Mouse (Mus musculus) lung, embryonic 15.5 days (tissue): ENCODE data around the gene 1700029J07Rik. TPM values are rescaled to one million over a fixed set of nuclear protein-coding genes. Genes with fewer than 3 reads are reported as not detected.

ENCODE experiments used
- ATAC-seq: fragments of 200-750 bp; cut with Nextera tagmentation; 2 replicates; pipeline ENCODE4 v1.8.0; 2017; ENCODE audit warnings: moderate number of reproducible peaks, borderline replicate concordance; ENCODE audit not compliant: low FRiP score, low TSS enrichment; ENCODE audit errors: extremely low read depth
- H3K27ac ChIP-seq: fragments of 300-500 bp; sonication (generic); 2 replicates; pipeline ENCODE4 v1.5.1; 2015; ENCODE audit warnings: moderate library complexity, mild to moderate bottlenecking, inconsistent platforms
- H3K27me3 ChIP-seq: fragments of 300-500 bp; sonication (generic); 2 replicates; pipeline ENCODE4 v1.6.1; 2015; ENCODE audit warnings: inconsistent platforms
- H3K36me3 ChIP-seq: fragments of 300-500 bp; sonication (generic); 2 replicates; pipeline ENCODE4 v1.6.1; 2015; ENCODE audit warnings: inconsistent platforms
- H3K4me1 ChIP-seq: fragments of 300-500 bp; sonication (generic); 2 replicates; pipeline ENCODE4 v1.6.1; 2015; ENCODE audit warnings: inconsistent platforms
- H3K4me2 ChIP-seq: fragments of 300-500 bp; sonication (generic); 2 replicates; pipeline ENCODE4 v1.6.1; 2015; ENCODE audit warnings: inconsistent platforms, mild to moderate bottlenecking, moderate library complexity
- H3K4me3 ChIP-seq: fragments of 300-500 bp; sonication (generic); 2 replicates; pipeline ENCODE4 v1.5.1; 2015; ENCODE audit warnings: mild to moderate bottlenecking, inconsistent platforms
- H3K9ac ChIP-seq: fragments of 300-500 bp; sonication (generic); 2 replicates; pipeline ENCODE4 v1.6.1; 2015; ENCODE audit warnings: inconsistent platforms
- H3K9me3 ChIP-seq: fragments of 300-500 bp; sonication (generic); 2 replicates; pipeline ENCODE4 v1.6.1; 2016; ENCODE audit warnings: inconsistent platforms
- WGBS: fragments of 180-500 bp; shearing (Covaris S2); methylation state at CpG from one replicate; pipeline ENCODE4 v1.1.7; 2015; 5-methylcytosine and 5-hydroxymethylcytosine counted together
- polyA plus RNA-seq: library from polyadenylated mRNA; unstranded; fragments of >200 nt; fragmentation: Nextera tagmentation; extraction: Ambion mirVana; gene quantifications from 2 replicates; pipeline ENCODE4 v1.2.1, GENCODE M21; 2015

Gene 1700029J07Rik
- polyA plus RNA-seq: 3.3 and 4.3 TPM in 2 replicates

DNA sequence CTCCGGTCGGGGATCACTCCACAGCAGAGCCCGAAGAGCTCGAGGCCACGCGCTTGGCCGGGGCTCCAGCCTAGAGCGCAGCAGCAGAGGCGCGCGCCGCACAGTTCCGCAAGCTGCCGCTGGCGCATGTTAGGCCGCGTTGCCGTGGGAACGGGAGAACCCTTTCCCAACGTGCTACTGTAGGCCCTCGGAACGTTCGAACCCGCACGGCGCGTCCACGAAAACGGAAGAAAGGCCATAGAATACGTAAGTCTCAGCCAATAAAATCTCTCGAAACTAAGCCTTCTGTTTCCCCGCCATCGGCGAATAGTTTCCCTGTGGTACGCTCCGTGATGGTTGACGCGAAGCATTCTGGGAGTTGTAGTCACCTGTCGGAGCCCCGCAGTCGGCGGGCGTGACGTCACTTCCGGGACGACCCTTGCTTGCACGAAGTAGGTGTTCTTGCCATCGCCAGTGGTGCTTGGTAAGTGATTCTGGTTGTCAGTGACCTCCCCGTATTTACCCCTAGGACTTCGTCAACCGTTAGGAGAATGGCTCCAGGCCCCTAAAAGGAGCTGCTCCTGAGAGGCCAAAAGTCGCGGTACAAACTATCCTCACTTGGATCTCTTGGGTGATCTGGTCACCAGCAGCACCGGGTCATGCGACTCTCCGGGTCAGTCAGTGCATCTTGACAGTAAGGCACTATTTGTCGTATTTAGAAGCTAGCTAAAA, at the start of gene 1700029J07Rik, which contains the start of gene Ufsp2:
TSS of gene 1700029J07Rik (minus strand) at position 127 of the 711 bp plus-strand sequence.
TSS of gene Ufsp2 (plus strand) at position 403 of the 711 bp plus-strand sequence.
- WGBS: under 1% methylated on average over 57 of the region's 57 CpGs
- no peaks in the 10 kb centered on the region for H3K9me3 ChIP-seq
- peak within 1 kb of the TSS; percentile 56 for H3K9ac ChIP-seq
- H3K36me3 ChIP-seq: peaks cover 10% of the 10 kb centered on the region
- no peaks in the 10 kb centered on the region for H3K27me3 ChIP-seq
- ATAC-seq: peak; percentile 98
- peak within 1 kb of the TSS; percentile 89 for H3K27ac ChIP-seq
- H3K4me3 ChIP-seq: peak within 1 kb of the TSS; percentile 63
- H3K4me1 ChIP-seq: peaks cover 11% of the 10 kb centered on the region; the same call in 1 of the 2 replicates
- H3K4me2 ChIP-seq: peak within 1 kb of the TSS; percentile 72

DNA sequence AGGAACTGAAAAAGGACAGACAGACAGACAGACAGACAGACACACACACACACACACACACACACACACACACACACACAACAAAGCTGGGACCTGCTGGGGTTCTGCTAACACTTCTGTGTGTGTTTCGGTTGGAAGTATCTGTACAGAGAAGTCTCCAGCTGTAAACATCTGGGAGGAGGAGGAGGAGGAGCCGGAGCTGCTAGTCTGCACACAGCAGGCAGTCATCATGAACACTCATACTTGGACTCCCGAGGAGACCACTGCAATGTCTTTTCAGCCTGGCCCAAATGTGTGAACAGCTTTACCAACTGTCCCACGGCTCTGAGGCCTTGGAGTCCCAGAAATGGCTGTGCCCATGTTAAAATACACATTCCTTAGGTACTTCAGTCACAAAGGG, 49.3 kb upstream of the 1700029J07Rik start:
- no peak overlapping the region for H3K4me3 ChIP-seq
- no peak overlapping the region for H3K4me2 ChIP-seq
- no peak overlapping the region for H3K9ac ChIP-seq
- H3K9me3 ChIP-seq: no peaks in the 10 kb centered on the region
- 21% methylated on average over 4 of the region's 4 CpGs for WGBS
- peak overlapping the region; percentile 74 for H3K27ac ChIP-seq
- ATAC-seq: peak; percentile 97
- 0 out of 2 replicates have a peak, but pooled peaks cover 4% of the 10 kb centered on the region for H3K36me3 ChIP-seq
- peaks cover 13% of the 10 kb centered on the region; the same call in 1 of the 2 replicates for H3K4me1 ChIP-seq
- H3K27me3 ChIP-seq: no peaks in the 10 kb centered on the region

- ATAC-seq: no peak
- H3K4me2 ChIP-seq: no peak overlapping the region
- H3K27ac ChIP-seq: no peak overlapping the region
- WGBS: 90% methylated on average over 9 of the region's 9 CpGs
- H3K36me3 ChIP-seq: 0 out of 2 replicates have a peak, but pooled peaks cover 4% of the 10 kb centered on the region
- no peaks in the 10 kb centered on the region for H3K27me3 ChIP-seq
- H3K9me3 ChIP-seq: no peaks in the 10 kb centered on the region
- no peak overlapping the region for H3K9ac ChIP-seq
- H3K4me1 ChIP-seq: peaks cover 13% of the 10 kb centered on the region; the same call in 1 of the 2 replicates
- no peak overlapping the region for H3K4me3 ChIP-seq
These were observed 47.7 kb upstream of the 1700029J07Rik start for GRCm38 (mm10) chr8:46022758-46023157.

GRCm38 (mm10) chr8:46022203-46022602, 47.2 kb upstream of the 1700029J07Rik start:
- H3K27me3 ChIP-seq: no peaks in the 10 kb centered on the region
- H3K4me2 ChIP-seq: no peak overlapping the region
- WGBS: 79% methylated on average over 9 of the region's 9 CpGs
- no peak overlapping the region for H3K4me3 ChIP-seq
- peaks cover 13% of the 10 kb centered on the region; the same call in 1 of the 2 replicates for H3K4me1 ChIP-seq
- H3K27ac ChIP-seq: no peak overlapping the region
- no peak overlapping the region for H3K9ac ChIP-seq
- no peak for ATAC-seq
- H3K36me3 ChIP-seq: 0 out of 2 replicates have a peak, but pooled peaks cover 4% of the 10 kb centered on the region
- H3K9me3 ChIP-seq: no peaks in the 10 kb centered on the region

GRCm38 (mm10) chr8:46010746-46011680, 36.0 kb upstream of the 1700029J07Rik start:
- Histone ChIP-seq H3K9ac (no peak overlapping the region), H3K36me3 (no peaks in the 10 kb centered on the region), H3K4me1 (peaks cover 15% of the 10 kb centered on the region), H3K4me3 (0 out of 2 replicates have a peak overlapping the region, but pooled peaks have one; percentile 9), H3K9me3 (no peaks in the 10 kb centered on the region), H3K27ac (peak overlapping the region; percentile 68), H3K4me2 (peak overlapping the region; percentile 45), H3K27me3 (no peaks in the 10 kb centered on the region)
- 8% methylated on average over 17 of the region's 17 CpGs for WGBS
- peak; percentile 78; the same call in 1 of the 2 replicates for ATAC-seq

- no peak overlapping the region for H3K9ac ChIP-seq
- H3K9me3 ChIP-seq: no peaks in the 10 kb centered on the region
- H3K4me3 ChIP-seq: 0 out of 2 replicates have a peak overlapping the region, but pooled peaks have one; percentile 9
- H3K4me2 ChIP-seq: peak overlapping the region; percentile 45
- WGBS: 60% methylated on average over 2 of the region's 2 CpGs
- peaks cover 15% of the 10 kb centered on the region for H3K4me1 ChIP-seq
- peak; percentile 58; the same call in 1 of the 2 replicates for ATAC-seq
- peak overlapping the region; percentile 68 for H3K27ac ChIP-seq
- H3K36me3 ChIP-seq: no peaks in the 10 kb centered on the region
- no peaks in the 10 kb centered on the region for H3K27me3 ChIP-seq
These were observed 35.3 kb upstream of the 1700029J07Rik start for GRCm38 (mm10) chr8:46010306-46010705.

DNA sequence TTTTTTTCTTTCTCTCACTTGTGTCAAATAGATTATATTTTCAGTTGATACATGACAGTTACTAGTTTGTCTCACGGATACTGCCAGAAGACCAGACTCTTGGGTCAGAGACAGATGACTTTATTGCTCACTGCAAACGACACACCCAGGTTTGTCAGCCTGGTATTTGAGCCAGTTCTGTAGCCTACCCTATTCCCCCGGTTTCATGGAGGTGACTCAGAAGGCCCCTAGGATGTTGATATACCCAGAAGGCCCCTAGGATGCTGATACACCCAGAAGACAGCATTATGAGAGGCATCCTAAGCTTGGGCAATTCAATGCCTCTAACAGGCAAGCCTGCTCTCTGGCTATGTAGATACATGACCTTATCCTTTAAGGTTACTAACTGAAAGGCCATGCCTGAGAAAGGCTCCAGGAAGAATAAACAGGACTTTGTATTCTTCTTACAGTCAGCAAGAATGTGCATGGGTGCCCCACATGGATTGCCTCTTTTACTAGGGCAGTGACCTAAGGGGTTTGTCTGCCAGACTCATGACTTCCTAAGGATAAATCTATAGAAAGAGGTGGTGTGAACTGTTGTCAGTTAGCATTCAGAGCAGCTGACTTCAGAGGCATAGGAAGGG, 32.1 kb upstream of the 1700029J07Rik start:
- Histone ChIP-seq H3K4me3 (no peak overlapping the region), H3K27me3 (no peaks in the 10 kb centered on the region), H3K27ac (no peak overlapping the region), H3K36me3 (no peaks in the 10 kb centered on the region), H3K4me2 (no peak overlapping the region), H3K9me3 (no peaks in the 10 kb centered on the region), H3K4me1 (peaks cover 15% of the 10 kb centered on the region), H3K9ac (no peak overlapping the region)
- ATAC-seq: no peak
- WGBS: 61% methylated on average over 3 of the region's 3 CpGs

GRCm38 (mm10) chr8:46005596-46005995, 30.5 kb upstream of the 1700029J07Rik start, which contains the start of gene Ankrd37:
TSS of gene Ankrd37 (minus strand) at chr8:46005707.
- H3K36me3 ChIP-seq: no peaks in the 10 kb centered on the region
- no peak for ATAC-seq
- no peaks in the 10 kb centered on the region for H3K9me3 ChIP-seq
- H3K4me3 ChIP-seq: no peak within 1 kb of the TSS
- H3K4me1 ChIP-seq: peaks cover 3% of the 10 kb centered on the region
- H3K9ac ChIP-seq: no peak within 1 kb of the TSS
- WGBS: 51% methylated on average over 4 of the region's 4 CpGs
- H3K4me2 ChIP-seq: no peak within 1 kb of the TSS
- no peaks in the 10 kb centered on the region for H3K27me3 ChIP-seq
- peak within 1 kb of the TSS; percentile 11; the same call in 1 of the 2 replicates for H3K27ac ChIP-seq

- Histone ChIP-seq H3K36me3 (peaks cover 22% of the 10 kb centered on the region), H3K4me3 (peak overlapping the region; percentile 54), H3K4me1 (peaks cover 5% of the 10 kb centered on the region; the same call in 1 of the 2 replicates), H3K9ac (peak overlapping the region; percentile 69), H3K27ac (peak overlapping the region; percentile 98), H3K4me2 (peak overlapping the region; percentile 78), H3K27me3 (no peaks in the 10 kb centered on the region), H3K9me3 (no peaks in the 10 kb centered on the region)
- WGBS: 5% methylated on average over 55 of the region's 55 CpGs
- ATAC-seq: peak; percentile 99
These were observed 25.0 kb upstream of the 1700029J07Rik start for GRCm38 (mm10) chr8:45999784-46000705.

DNA sequence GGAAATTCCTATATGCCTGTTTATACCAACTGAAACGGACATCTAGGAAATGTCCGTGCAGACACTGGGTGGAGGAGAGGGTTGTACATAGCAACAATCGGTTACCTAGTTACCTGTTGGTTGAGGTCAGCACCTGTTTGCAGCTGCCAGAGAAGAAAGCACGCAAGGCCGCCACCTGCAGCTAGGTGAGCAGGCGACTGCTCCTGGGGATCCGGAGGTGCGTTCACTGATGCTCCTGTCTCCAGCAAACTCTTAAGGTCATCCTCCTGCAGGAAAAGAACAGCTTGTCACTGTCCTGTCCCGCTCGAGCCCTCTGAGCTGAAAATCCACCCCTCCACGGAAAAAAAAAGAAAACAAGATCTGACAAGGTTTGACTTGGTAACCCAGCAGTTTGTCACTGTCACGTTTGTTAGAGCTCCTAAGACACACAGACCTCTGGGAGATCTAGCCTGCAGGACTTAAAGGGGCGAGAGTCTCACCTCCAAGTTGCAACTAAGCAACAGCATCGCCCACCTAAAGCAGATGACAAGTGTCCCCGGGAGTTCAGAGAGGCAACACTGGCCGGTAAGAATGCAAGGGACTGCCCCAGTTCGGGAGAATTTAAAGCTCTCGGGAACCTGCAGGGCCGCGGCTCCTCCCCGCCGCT, 24.2 kb upstream of the 1700029J07Rik start, which contains the start of gene Lrp2bp:
TSS of gene Lrp2bp (plus strand) at position 166 of the 646 bp plus-strand sequence.
- 2% methylated on average over 22 of the region's 22 CpGs for WGBS
- Histone ChIP-seq H3K4me1 (peaks cover 5% of the 10 kb centered on the region; the same call in 1 of the 2 replicates), H3K4me2 (peak within 1 kb of the TSS; percentile 78), H3K9me3 (no peaks in the 10 kb centered on the region), H3K9ac (peak within 1 kb of the TSS; percentile 69), H3K27me3 (no peaks in the 10 kb centered on the region), H3K27ac (peak within 1 kb of the TSS; percentile 98), H3K4me3 (peak within 1 kb of the TSS; percentile 54), H3K36me3 (peaks cover 22% of the 10 kb centered on the region)
- ATAC-seq: peak; percentile 1; the same call in 1 of the 2 replicates
